Mouse (Mus musculus) midbrain, embryonic 14.5 days (tissue): ENCODE measurements at regions not wholly inside any gene's neighbourhood (a gene's known extent, or its start where the extent isn't known, plus 50 kb on each side); places are given as distances from the start of the nearest gene placed in this dataset.

ENCODE experiments used
- ATAC-seq: fragments of 200-750 bp; cut with Nextera tagmentation; 2 replicates; pipeline ENCODE4 v1.8.0; 2017; ENCODE audit warnings: moderate number of reproducible peaks, moderate library complexity; ENCODE audit not compliant: low FRiP score, low TSS enrichment
- DNase-seq: peaks from one replicate; pipeline ENCODE4 v3.0.0-alpha.2; 2015
- H3K27ac ChIP-seq: fragments of 300-500 bp; sonication (generic); replicated peaks from 2 replicates; pipeline ENCODE4 v1.5.1; 2014; ENCODE audit warnings: mild to moderate bottlenecking, low read depth, low read length, moderate library complexity
- H3K27me3 ChIP-seq: fragments of 300-500 bp; sonication (generic); 2 replicates; pipeline ENCODE4 v1.6.1; 2014; ENCODE audit warnings: low read length, control low read depth, mixed read lengths; ENCODE audit not compliant: control insufficient read depth, insufficient read depth
- H3K36me3 ChIP-seq: fragments of 300-500 bp; sonication (generic); 2 replicates; pipeline ENCODE4 v1.6.1; 2014; ENCODE audit warnings: low read length, control low read depth; ENCODE audit not compliant: control insufficient read depth, insufficient read depth
- H3K4me1 ChIP-seq: fragments of 300-500 bp; sonication (generic); 2 replicates; pipeline ENCODE4 v1.6.1; 2014; ENCODE audit warnings: mild to moderate bottlenecking, antibody characterized with exemption, low read length, control low read depth; ENCODE audit not compliant: control insufficient read depth, insufficient read depth
- H3K4me2 ChIP-seq: fragments of 300-500 bp; sonication (generic); 2 replicates; pipeline ENCODE4 v1.6.1; 2014; ENCODE audit warnings: mild to moderate bottlenecking, low read length, moderate library complexity
- H3K4me3 ChIP-seq: fragments of 300-500 bp; sonication (generic); replicated peaks from 2 replicates; pipeline ENCODE4 v1.5.1; 2014; ENCODE audit warnings: low read depth, low read length
- H3K9ac ChIP-seq: fragments of 300-500 bp; sonication (generic); replicated peaks from 2 replicates; pipeline ENCODE4 v1.6.1; 2014; ENCODE audit warnings: mild to moderate bottlenecking, low read length, moderate library complexity
- H3K9me3 ChIP-seq: fragments of 300-500 bp; sonication (generic); 2 replicates; pipeline ENCODE4 v1.6.1; 2016; ENCODE audit warnings: low read length, control low read depth, mixed read lengths; ENCODE audit not compliant: control insufficient read depth
- WGBS: fragments of 180-500 bp; shearing (Covaris S2); extraction: QIAGEN DNeasy Blood & Tissue Kit; methylation state at CpG from one replicate; pipeline ENCODE4 v1.1.7; 2014; 5-methylcytosine and 5-hydroxymethylcytosine counted together

DNA sequence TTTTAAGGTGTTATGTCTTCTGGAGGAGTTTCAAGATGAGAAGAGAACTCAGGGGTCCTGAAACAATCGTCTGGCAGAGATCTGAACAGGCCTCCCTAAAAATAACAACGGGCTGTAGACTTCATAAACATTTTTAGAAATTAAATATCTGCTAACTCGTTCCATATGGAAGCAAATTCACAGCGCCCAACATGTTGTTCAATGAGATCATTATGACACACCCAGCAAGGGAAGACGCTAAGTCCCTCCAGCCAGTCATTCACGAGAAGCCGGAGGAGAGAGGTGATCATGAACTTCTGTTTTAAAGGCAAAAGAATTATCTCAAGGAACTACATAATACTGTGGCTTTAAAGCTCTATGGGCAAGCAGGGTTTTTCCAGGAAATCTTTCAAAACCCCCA is 334.8 kb downstream of the Efna5 start:
- H3K27ac ChIP-seq, result no peak overlapping the region
- no peaks in the 10 kb centered on the region for H3K4me1 ChIP-seq
- no peak overlapping the region for H3K9ac ChIP-seq
- H3K9me3 ChIP-seq, result no peaks in the 10 kb centered on the region
- H3K27me3 ChIP-seq, result no peaks in the 10 kb centered on the region
- ATAC-seq, result no peak
- no peaks in the 10 kb centered on the region for H3K36me3 ChIP-seq
- H3K4me3 ChIP-seq, result no peak overlapping the region
- DNase-seq, result no peak
- WGBS, result 90% methylated on average over 7 of the region's 7 CpGs
- H3K4me2 ChIP-seq, result no peak overlapping the region

- DNase-seq (peak; percentile 37), ATAC-seq (no peak)
- no peak overlapping the region for H3K4me2 ChIP-seq
- H3K9ac ChIP-seq, result no peak overlapping the region
- no peaks in the 10 kb centered on the region for H3K4me1 ChIP-seq
- H3K9me3 ChIP-seq, result no peaks in the 10 kb centered on the region
- no peaks in the 10 kb centered on the region for H3K27me3 ChIP-seq
- H3K4me3 ChIP-seq, result no peak overlapping the region
- 59% methylated on average over 9 of the region's 9 CpGs for WGBS
- no peak overlapping the region for H3K27ac ChIP-seq
- no peaks in the 10 kb centered on the region for H3K36me3 ChIP-seq
Measured at GRCm38 (mm10) chr17:62545330-62545729, 335.8 kb downstream of the Efna5 start.

DNA sequence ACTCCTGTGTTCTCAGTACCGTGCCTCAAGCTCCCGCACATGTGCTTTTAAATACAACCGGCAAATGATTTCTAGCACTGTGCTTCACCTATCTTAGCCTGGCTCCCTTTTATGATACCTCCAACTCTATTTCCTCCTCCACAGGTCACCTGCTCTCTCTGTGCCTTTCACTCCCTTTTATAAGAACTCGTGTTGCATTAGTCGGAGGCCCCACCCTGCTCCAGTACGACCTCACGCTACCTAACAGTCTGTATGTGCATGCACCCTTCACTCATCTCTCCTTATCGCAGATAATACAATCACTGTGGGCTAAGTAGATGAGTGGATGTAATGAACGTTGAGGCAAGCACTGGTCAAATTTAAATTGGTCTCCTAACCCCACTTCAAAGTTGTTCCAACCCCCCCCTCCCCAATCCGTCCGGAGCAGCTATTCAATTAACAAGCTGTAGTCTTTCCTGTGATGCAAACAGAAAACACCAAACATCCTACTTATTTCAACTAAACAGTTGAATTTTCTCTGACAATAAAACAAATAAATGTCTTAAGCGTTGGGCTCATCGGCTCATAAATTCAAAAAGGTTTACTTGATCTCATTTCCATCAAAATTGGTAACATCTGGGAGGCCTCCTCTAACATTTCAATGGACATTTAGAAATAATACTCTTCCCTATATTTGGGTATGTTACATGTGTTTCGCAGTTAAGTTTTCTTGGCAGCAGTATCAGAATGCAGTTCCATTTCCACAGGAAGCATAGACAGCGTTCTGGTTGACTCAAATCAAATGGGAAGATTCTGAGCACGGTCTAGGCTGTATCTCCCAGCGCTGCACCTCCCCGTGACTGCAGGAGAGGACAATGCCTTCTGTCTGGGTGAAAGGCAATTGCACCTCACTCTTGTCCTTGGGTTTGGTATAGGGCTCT is 337.8 kb downstream of the Efna5 start:
- no peak overlapping the region for H3K4me3 ChIP-seq
- H3K4me2 ChIP-seq, result no peak overlapping the region
- no peaks in the 10 kb centered on the region for H3K9me3 ChIP-seq
- no peak overlapping the region for H3K27ac ChIP-seq
- DNase-seq (no peak), ATAC-seq (no peak)
- H3K9ac ChIP-seq, result no peak overlapping the region
- H3K4me1 ChIP-seq, result no peaks in the 10 kb centered on the region
- H3K36me3 ChIP-seq, result no peaks in the 10 kb centered on the region
- no peaks in the 10 kb centered on the region for H3K27me3 ChIP-seq
- whole genome bisulfite sequencing, result 89% methylated on average over 18 of the region's 18 CpGs

- H3K9me3 ChIP-seq, result no peaks in the 10 kb centered on the region
- H3K27ac ChIP-seq, result no peak overlapping the region
- DNase-seq (no peak), ATAC-seq (no peak)
- H3K36me3 ChIP-seq, result no peaks in the 10 kb centered on the region
- H3K4me3 ChIP-seq, result no peak overlapping the region
- no peaks in the 10 kb centered on the region for H3K4me1 ChIP-seq
- 96% methylated on average over 2 of the region's 2 CpGs for WGBS
- H3K4me2 ChIP-seq, result no peak overlapping the region
- no peak overlapping the region for H3K9ac ChIP-seq
- no peaks in the 10 kb centered on the region for H3K27me3 ChIP-seq
Measured at GRCm38 (mm10) chr17:62529911-62530310, 351.2 kb downstream of the Efna5 start.

- 94% methylated on average over 2 of the region's 2 CpGs for WGBS
- ATAC-seq (no peak), DNase-seq (no peak)
- Histone ChIP-seq H3K9ac (no peak overlapping the region), H3K27me3 (no peaks in the 10 kb centered on the region), H3K4me1 (no peaks in the 10 kb centered on the region), H3K9me3 (no peaks in the 10 kb centered on the region), H3K36me3 (no peaks in the 10 kb centered on the region), H3K4me2 (no peak overlapping the region), H3K27ac (no peak overlapping the region), H3K4me3 (no peak overlapping the region)
Measured at GRCm38 (mm10) chr17:62527556-62527955, 353.6 kb downstream of the Efna5 start.

GRCm38 (mm10) chr17:62513635-62514034 is 367.5 kb downstream of the Efna5 start:
- no peak for ATAC-seq
- Histone ChIP-seq H3K4me2 (no peak overlapping the region), H3K36me3 (no peaks in the 10 kb centered on the region), H3K9me3 (no peaks in the 10 kb centered on the region), H3K9ac (no peak overlapping the region), H3K4me1 (no peaks in the 10 kb centered on the region), H3K4me3 (no peak overlapping the region), H3K27ac (no peak overlapping the region), H3K27me3 (no peaks in the 10 kb centered on the region)
- no peak for DNase-seq
- 62% methylated on average over 3 of the region's 3 CpGs for WGBS

- DNase-seq, result no peak
- H3K27me3 ChIP-seq, result no peaks in the 10 kb centered on the region
- WGBS, result 90% methylated on average over 4 of the region's 4 CpGs
- no peak overlapping the region for H3K9ac ChIP-seq
- H3K9me3 ChIP-seq, result no peaks in the 10 kb centered on the region
- H3K4me1 ChIP-seq, result no peaks in the 10 kb centered on the region
- no peak for ATAC-seq
- H3K27ac ChIP-seq, result no peak overlapping the region
- no peaks in the 10 kb centered on the region for H3K36me3 ChIP-seq
- no peak overlapping the region for H3K4me3 ChIP-seq
- H3K4me2 ChIP-seq, result no peak overlapping the region
Measured at GRCm38 (mm10) chr17:62510184-62510583, 370.9 kb downstream of the Efna5 start.

- ATAC-seq (no peak), DNase-seq (no peak)
- no peaks in the 10 kb centered on the region for H3K36me3 ChIP-seq
- H3K4me3 ChIP-seq, result no peak overlapping the region
- H3K4me1 ChIP-seq, result no peaks in the 10 kb centered on the region
- no peak overlapping the region for H3K27ac ChIP-seq
- H3K4me2 ChIP-seq, result no peak overlapping the region
- H3K9me3 ChIP-seq, result no peaks in the 10 kb centered on the region
- H3K9ac ChIP-seq, result no peak overlapping the region
- 80% methylated on average over 13 of the region's 13 CpGs for WGBS
- H3K27me3 ChIP-seq, result no peaks in the 10 kb centered on the region
Measured at GRCm38 (mm10) chr17:62507766-62508485, 373.2 kb downstream of the Efna5 start.

DNA sequence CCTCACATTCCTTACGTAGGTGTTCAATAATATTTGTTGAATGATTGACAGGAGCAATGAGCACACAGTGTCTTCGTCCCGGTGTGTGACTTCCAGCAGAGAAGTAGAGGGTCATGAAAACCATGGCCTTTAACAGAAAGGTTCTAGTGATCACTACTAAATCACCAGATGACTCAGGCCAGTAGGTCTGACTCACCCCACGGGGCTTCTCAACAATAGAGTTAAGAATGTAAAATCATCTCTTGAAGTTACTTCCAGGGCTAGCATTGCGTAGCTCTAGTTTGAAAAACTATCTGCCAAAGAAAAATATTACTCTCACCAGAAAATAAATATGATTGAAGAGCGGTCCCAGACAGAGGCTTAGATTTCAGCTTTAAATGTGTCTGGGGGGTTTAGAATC is 376.4 kb downstream of the Efna5 start:
- Histone ChIP-seq H3K27me3 (no peaks in the 10 kb centered on the region), H3K36me3 (no peaks in the 10 kb centered on the region), H3K27ac (no peak overlapping the region), H3K4me2 (no peak overlapping the region), H3K4me1 (no peaks in the 10 kb centered on the region), H3K4me3 (no peak overlapping the region), H3K9me3 (no peaks in the 10 kb centered on the region), H3K9ac (no peak overlapping the region)
- ATAC-seq, result no peak
- WGBS, result 81% methylated on average over 6 of the region's 6 CpGs
- DNase-seq, result no peak
